Mouse (Mus musculus) embryo, embryonic 10 days (tissue): ENCODE measurements at regions not wholly inside any gene's neighbourhood (a gene's known extent, or its start where the extent isn't known, plus 50 kb on each side); places are given as distances from the start of the nearest gene placed in this dataset.
"Not testable (repeated sequence)": the region's sequence is repeated elsewhere in the genome, so short reads cannot be mapped to it uniquely, and the experiment has no call there.

ENCODE experiments used
- DNase-seq: peaks from one replicate; pipeline ENCODE4 v3.0.0-alpha.2; 2015; ENCODE audit warnings: low spot score

DNA sequence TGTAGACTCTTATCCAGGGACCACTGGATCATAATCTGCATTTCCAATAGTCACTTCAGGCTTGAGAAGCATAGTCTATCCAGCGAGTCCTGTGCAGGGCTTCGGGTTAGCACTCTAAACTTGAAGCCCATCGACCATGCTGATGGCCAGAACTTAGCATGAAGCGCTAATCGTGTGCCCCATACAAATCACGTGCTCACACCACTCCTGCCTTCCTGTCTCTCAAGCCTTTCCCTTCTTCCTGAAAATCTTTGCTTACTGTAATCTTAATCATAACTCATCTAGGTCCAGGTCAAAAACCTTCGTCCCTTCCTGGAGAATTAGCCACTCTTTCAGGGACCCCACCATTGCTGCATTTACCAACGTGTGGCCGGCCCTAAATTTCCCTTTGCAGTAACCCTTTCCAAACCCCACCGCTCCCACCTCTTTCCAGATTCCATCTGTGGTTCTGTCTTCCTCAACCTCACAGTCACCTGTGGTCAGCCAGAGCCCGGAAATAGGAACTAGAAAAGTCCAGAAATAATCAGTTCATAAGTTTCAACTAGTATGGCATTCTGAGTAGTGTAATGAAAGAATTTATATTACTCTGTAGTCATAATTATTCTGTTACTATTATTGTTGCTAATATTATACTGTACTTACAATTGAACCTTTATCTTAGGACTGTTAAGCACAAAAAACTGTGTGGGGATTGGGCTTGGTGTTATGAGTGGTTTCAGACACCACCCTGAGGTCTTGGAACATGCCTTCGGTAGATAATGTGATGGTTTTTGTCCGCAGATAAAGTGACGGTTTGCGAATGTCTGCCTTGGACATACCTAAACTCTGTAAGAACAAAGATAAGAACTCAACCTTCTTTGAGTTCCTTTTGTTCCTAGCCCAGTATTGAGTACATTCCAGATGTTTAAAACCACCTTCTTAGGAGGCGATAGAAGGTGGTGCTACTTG, 57.3 kb upstream of the Slc1a3 start:
- no peak for DNase-seq

- DNase-seq: not testable (repeated sequence)
Observed at GRCm38 (mm10) chr15:8766208-8766607, 55.6 kb upstream of the Slc1a3 start.

- DNase-seq: peak; percentile 28
Observed at GRCm38 (mm10) chr15:8761741-8762271, 51.2 kb upstream of the Slc1a3 start.

- DNase-seq: no peak
Observed at GRCm38 (mm10) chr15:8761132-8761531, 50.6 kb upstream of the Slc1a3 start.
